Mouse (Mus musculus) cerebellum, adult 11 months (tissue): ENCODE data around the gene Olfr1360.

Source experiments
- DNase-seq: peaks from one replicate; pipeline ENCODE4 v3.0.0; 2022

Gene Olfr1360

DNA sequence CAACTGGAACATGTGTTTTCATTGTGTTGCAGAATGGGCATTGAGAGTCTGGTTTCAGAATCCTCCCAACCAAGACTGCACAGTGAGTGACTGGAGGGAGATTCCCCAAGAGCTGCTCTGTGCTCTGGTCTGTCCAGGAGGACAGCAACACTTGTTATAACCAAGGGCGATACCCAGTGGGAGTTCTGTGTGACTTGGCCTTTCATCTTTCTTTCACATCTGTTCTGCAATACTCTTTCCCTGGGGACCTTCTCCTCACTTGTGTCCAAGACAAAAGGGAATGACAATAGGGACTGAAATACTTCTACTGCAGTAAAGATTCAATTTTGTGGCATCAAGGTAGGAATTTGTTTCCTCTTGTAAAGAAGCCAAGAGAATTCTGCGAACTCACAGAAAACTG is 34.8 kb downstream of the Olfr1360 start, which contains the start of gene Olfr11:
Gene Olfr11 (minus strand): TSS at position 101 of the 400 bp plus-strand sequence.
- DNase-seq: no peak
